Mouse (Mus musculus): ENCODE measurements at regions not wholly inside any gene's neighbourhood (a gene's known extent, or its start where the extent isn't known, plus 50 kb on each side); places are given as distances from the start of the nearest gene placed in this dataset.

GRCm38 (mm10) chr14:24081911-24082558, 67.7 kb upstream of the Kcnma1 start:
- peak; percentile 18 for DNase-seq (ENCODE audit: extremely low spot score, low spot score)

GRCm38 (mm10) chr14:24068693-24069092, 54.4 kb upstream of the Kcnma1 start:
- no peak for DNase-seq (ENCODE audit: extremely low spot score, low spot score)

GRCm38 (mm10) chr14:24067657-24068056, 53.4 kb upstream of the Kcnma1 start:
- DNase-seq (ENCODE audit: extremely low spot score, low spot score): peak; percentile 67

GRCm38 (mm10) chr14:24065231-24065767, 51.0 kb upstream of the Kcnma1 start:
- DNase-seq (ENCODE audit: extremely low spot score, low spot score): no peak
